Mouse (Mus musculus): ENCODE data around the gene Dmtf1.
A peak's percentile ranks its signal among the peaks of the same experiment; 100 is the strongest.

Gene Dmtf1

GRCm38 (mm10) chr5:9107296-9108089 is 54.1 kb downstream of the Dmtf1 start:
- DNase-seq (ENCODE audit: low read depth, low spot score): no peak

- DNase-seq (ENCODE audit: low read depth, low spot score): no peak
These were observed 54.8 kb downstream of the Dmtf1 start for GRCm38 (mm10) chr5:9106806-9107205.

GRCm38 (mm10) chr5:9103958-9104357 is 57.6 kb downstream of the Dmtf1 start:
- no peak for DNase-seq (ENCODE audit: low read depth, low spot score)

- no peak for DNase-seq (ENCODE audit: low read depth, low spot score)
These were observed 58.9 kb downstream of the Dmtf1 start for GRCm38 (mm10) chr5:9102696-9103095.

GRCm38 (mm10) chr5:9100849-9101801 is 60.5 kb downstream of the Dmtf1 start:
- DNase-seq (ENCODE audit: low read depth, low spot score): peak; percentile 35

- peak; percentile 75 for DNase-seq (ENCODE audit: low read depth, low spot score)
These were observed 61.2 kb downstream of the Dmtf1 start, which contains the start of gene Tmem243 for GRCm38 (mm10) chr5:9100207-9100848. Tmem243 (plus strand) TSS chr5:9100668.

- DNase-seq (ENCODE audit: low read depth, low spot score): no peak
These were observed 68.1 kb downstream of the Dmtf1 start for GRCm38 (mm10) chr5:9093490-9093889.

GRCm38 (mm10) chr5:9092716-9093115 is 68.9 kb downstream of the Dmtf1 start:
- DNase-seq (ENCODE audit: low read depth, low spot score): peak; percentile 76

GRCm38 (mm10) chr5:9090493-9091106 is 71.0 kb downstream of the Dmtf1 start:
- no peak for DNase-seq (ENCODE audit: low read depth, low spot score)

GRCm38 (mm10) chr5:9086924-9087719 is 74.5 kb downstream of the Dmtf1 start:
- DNase-seq (ENCODE audit: low read depth, low spot score): no peak

- no peak for DNase-seq (ENCODE audit: low read depth, low spot score)
These were observed 81.6 kb downstream of the Dmtf1 start for GRCm38 (mm10) chr5:9079773-9080501.

- DNase-seq (ENCODE audit: low read depth, low spot score): peak; percentile 80
These were observed 88.3 kb downstream of the Dmtf1 start for GRCm38 (mm10) chr5:9073177-9073854.

- no peak for DNase-seq (ENCODE audit: low read depth, low spot score)
These were observed 90.2 kb downstream of the Dmtf1 start for GRCm38 (mm10) chr5:9071360-9071759.

- peak; percentile 67 for DNase-seq (ENCODE audit: low read depth, low spot score)
These were observed 91.9 kb downstream of the Dmtf1 start for GRCm38 (mm10) chr5:9069599-9070209.

- peak; percentile 100 for DNase-seq (ENCODE audit: low read depth, low spot score)
These were observed 92.7 kb downstream of the Dmtf1 start for GRCm38 (mm10) chr5:9068886-9069285.
